Mouse (Mus musculus): ENCODE measurements around the gene Cep170b.

Gene Cep170b

DNA sequence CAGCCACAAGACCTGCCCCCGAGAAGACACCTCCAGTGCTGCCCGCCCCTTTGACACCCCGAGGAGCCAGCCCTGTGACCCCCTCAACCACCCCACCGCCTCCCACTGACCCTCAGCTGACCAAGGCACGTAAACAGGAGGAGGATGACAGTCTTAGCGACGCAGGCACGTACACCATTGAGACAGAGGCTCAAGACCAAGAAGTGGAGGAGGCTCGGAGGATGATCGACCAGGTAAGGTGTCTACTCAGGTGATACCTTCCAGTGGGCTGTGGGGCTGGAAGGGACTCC lies 16.3 kb downstream of the Cep170b start:
- in situ Hi-C loops (cut with MboI, MseI): no loop called here

DNA sequence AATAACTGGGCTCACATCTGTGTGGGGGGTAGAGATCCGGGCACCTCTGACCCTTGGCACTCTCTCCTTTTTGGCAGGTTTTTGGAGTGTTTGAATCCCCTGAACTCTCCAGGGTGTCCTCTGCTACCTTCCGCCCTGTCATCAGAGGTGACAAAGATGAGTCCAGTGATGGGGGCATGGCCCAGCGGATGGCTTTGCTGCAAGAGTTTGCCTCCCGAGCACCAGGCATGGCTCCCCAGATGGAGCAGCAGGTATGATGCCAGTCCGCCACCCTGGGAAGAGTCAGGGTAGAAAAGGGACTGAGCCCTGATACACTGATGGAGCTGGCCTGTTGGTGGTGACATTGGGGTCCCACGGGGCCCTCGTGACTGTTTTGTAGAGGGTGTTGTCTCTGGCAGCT lies 16.8 kb downstream of the Cep170b start:
- in situ Hi-C loops (cut with MboI, MseI): no loop called here

DNA sequence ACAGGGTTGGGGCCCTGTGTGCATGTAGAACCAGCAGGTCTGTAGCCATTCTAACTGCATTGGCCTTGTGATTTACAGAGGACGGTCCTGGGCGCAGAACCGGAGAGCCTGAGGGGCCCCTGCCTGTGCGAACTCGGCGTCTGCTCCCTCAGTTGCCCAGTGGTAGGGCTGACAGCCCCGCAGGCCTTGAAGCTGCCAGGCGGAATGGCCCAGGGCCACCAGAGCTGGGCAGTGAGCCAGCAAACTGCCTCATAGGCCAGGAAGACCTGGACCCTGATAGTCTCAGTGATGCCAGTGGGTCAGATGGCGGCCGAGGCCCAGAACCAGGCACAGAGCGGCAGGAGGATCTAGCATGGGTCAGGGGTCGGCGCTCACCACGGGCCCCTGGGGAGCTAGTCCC lies 17.5 kb downstream of the Cep170b start:
- in situ Hi-C loops (cut with MboI, MseI): no loop called here

DNA sequence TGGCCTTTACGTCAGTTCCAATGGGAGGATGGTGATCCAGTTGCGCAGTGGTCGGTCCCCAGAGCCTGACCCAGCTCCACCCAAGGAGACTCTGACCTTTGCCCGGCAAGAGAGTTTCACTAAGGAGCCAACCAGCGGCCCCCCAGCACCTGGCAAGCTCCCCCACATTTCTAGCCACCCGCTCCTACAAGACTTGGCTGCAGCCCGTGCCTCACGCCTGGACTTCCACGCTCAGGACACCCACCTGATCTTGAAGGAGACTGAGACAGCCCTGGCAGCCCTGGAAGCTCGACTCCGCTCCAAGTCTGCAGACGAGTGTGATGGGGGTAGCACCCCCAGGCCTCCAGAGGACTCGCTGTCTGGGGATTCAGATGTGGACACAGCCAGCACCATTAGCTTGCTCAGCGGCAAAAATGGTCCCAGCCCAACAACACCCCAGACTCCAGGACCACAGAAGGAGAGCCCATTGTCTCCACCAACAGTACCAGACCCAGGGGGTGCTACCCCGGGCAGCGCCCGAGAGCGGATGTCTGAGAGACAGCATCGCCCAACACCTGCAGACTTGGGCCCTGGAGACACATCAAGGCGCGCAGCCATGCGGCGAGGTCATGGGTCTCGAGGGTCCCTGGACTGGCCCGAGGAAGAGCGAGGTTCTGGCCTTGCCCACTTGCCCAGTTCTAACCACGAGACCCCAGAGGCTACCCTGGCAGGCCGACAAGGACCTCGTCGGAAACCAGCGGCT lies 18.2 kb downstream of the Cep170b start:
- in situ Hi-C loops (cut with MboI, MseI): no loop called here

DNA sequence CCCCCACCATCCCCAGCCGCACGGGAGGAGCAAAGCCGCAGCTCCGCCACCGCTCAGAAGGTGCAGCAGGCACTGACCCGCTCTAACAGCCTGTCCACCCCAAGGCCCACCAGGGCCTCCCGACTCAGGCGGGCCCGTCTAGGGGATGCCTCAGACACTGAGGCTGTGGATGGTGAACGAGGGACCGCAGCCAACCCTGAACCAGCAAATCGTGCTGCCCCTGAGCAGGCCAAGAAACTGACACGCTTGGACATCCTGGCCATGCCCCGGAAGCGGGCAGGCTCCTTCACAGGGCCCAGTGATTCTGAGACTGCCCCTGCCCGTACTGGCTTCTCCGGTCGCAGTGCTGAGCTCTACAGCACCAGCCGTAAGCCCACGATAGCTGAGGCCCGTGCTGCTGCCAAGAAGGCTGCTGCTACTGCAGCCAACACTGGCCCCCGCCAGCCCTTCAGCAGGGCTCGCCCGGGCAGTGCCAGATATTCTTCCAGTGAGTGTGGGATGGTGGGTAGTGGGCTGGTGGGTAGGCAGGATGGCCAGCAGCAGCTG lies 18.8 kb downstream of the Cep170b start:
- in situ Hi-C loops (cut with MboI, MseI): no loop called here

DNA sequence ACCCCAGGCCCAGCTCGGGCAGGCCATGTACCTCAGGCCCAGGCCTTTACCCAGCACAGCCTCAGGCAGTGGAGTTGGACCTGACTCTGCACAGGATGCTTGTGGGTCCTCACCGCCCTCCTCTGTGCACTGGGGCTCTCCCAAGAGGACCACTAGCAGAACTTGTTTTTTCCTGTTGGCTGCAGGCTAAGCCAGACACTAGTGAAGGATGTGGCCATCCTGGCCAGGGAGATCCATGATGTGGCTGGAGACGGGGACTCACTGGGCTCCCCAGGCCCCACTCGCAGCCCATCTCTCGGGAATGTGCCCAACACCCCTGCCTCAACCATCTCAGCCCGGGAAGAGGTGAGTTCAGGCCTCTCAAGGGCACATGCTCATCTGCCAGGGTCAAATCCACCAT lies 22.5 kb downstream of the Cep170b start:
- in situ Hi-C loops (cut with MboI, MseI): loop anchor here (5.0 kb wide), 2 partner anchors 55 to 95 kb away; no protein-coding TSS in a partner anchor

DNA sequence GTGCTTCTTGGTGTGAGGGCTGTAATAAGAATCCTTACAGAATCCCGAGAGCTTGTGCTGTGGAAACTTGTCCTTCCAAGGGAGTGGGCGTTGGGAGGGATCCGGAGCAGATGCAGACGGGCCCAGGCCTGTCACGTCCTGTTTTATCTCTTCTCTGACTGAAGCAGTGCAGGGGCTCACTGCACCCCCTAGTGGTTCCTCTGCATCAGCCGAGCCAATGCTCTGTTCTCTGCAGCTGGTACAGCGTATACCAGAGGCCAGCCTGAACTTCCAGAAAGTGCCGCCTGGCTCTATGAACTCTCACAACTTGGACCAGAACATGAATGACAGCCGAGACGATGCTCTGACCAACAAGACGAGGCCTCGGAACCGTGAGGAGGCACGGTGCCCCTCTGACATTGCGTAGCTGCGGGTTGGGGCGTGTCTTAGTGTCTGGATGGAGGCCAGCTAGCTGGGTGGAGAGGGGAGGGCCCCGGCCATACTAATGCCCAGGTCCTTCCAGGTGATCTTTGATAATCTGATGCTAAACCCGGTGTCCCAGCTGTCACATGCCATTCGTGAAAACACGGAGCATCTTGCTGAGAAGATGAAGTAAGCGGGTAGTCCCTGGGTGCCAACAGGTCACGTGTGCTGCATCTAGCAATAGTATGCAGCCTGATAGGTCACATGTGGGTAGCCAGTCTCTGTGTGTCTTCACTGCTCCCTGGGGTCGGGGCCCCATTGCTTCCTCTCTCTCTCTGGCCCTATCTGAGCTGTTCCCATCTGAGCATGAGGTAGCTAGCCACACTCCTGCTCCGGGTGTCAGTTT lies 23.1 kb downstream of the Cep170b start:
- in situ Hi-C loops (cut with MboI, MseI): loop anchor here (5.0 kb wide), 2 partner anchors 54 to 94 kb away; no protein-coding TSS in a partner anchor

DNA sequence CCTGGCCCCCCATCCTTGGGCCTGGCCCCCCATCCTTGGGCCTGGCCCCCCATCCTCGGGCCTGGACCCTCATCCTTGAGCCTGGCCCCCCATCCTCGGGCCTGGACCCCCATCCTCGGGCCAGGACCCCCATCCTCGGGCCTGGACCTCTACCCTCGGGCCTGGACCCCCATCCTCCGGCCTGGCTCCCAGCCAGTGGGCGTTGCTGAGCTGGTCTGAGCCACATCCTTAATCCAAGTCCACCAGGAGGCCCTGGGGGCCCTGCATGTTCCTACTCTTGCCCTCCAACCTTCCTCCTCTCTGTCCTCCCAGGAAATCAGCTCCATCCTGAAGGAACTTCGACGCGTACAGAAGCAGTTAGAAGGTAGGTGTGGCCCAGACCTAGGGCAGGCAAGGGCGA lies 24.0 kb downstream of the Cep170b start:
- in situ Hi-C loops (cut with MboI, MseI): loop anchor here (5.0 kb wide), 2 partner anchors 53 to 93 kb away; no protein-coding TSS in a partner anchor

DNA sequence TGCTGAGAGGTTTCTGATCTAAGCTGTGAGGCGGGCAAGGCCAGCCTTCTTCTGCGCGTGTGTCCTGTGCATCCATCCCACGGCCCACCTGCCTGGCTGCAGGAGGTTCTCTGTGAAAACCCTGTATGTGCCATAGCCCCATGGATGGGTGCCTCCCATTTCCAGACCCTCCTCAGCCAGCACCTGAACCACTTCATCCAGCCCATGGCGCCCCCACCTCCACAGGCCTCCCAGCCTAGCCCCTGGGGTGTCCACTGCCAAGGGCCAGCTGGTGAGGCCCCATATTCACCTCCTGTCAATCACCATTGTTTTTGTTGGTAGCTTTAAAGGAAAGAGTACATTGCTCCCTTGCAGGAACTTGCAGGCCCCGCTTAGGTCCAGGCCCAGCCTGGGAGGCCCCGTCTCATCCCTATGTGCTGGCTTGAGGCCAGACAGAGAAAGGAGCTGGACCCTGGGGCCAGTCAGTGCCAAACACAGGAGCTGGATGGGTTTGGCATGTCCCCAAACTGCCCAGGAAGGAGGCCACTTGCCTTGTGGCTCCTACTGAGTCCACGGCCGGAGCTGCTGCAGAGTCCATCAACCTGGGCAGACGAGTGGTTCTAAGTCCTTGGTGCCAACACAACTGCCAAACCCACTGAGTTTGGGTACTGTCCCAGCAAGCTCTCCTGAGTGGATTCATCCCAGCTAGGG lies 24.8 kb downstream of the Cep170b start:
- in situ Hi-C loops (cut with MboI, MseI): loop anchor here (5.0 kb wide), 2 partner anchors 52 to 92 kb away; no protein-coding TSS in a partner anchor

DNA sequence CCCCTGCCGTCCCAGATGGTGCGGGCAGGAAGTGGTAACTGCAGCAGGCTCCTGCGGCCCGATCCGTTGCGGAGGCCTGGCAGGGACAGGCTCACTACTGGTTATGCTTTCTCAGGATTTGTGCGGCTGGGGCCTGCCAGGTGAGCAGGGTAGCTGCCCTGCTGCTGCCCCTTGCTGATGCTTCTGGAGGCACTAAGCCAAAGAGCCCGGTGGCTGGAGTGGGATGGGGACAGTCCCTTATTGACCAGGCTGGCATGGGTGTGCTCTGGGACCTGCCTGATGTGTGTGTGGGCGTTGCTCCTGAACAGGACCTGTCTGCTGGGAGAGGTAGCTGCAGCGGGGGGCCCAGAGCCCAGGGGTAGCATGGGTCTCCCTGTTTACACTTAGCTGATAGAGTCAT lies 25.5 kb downstream of the Cep170b start:
- in situ Hi-C loops (cut with MboI, MseI): no loop called here

DNA sequence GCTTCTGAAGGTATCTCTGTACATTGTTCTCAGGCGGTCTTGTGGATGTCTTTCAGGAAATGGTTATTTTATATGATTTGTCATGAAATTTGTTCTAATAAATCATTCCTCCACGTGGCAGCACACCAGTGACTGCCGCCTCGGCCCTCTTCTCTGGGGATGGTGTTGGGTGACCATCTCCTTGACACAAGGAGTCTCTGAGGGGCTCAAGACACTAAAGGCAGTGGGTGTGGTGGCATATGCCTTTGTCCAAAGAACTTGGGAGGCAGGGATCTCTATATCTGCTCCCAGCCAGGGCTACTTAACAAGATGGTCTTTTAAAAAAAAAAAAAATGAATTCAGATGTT lies 26.2 kb downstream of the Cep170b start:
- in situ Hi-C loops (cut with MboI, MseI): no loop called here

DNA sequence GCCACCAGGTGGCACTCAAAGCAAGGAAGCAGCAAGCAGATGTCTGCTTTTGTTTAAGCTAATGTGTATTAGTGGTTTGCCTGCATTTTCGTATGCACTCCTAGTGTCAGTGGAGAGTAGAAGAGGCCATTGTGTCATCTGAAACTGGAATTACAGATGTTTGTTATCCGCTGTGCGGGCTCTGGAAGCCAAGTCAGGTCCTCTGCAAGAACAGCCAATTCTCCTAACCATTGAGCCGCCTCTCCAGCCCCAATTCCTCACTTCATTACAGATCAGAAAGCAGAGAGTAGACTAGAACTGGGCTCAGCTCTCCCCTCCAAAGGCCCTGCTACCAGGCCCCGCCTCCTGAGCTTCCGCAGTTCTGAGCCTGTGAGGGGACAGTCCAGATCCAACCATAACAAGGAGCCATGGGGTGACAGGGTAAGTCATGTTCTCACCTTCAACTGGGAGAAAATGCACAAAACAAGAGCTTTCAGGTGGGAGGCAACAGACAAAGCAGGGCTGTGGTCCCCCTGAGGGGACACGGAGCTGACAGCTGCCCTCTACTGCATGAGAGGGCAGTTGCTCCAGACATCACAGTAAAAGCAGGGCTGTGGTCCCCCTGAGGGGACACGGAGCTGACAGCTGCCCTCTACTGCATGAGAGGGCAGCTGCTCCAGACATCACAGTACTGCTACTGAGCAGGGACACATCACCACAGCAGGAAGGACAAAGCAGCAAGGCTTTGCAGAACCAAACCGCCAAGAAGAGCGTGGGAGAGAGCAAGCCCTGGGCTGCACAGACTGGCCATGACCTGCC lies 26.8 kb downstream of the Cep170b start:
- in situ Hi-C loops (cut with MboI, MseI): no loop called here

DNA sequence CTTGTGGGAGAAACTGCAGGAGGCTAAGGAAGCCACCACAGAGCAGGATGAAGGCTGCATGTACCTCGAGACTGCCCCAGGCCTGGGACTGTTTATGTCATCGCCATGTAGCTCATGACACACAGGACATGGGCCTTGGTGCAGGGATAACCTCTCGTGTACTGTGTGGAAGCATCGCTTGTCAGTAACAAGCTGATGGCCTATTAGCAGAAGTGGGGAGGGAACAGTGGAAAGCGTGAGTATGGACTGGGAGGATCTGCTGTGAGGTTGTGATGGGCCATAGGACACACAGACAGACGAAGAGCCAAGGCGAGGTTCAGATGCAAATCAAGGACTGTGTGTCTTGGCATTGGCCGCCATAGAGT lies 27.3 kb downstream of the Cep170b start:
- in situ Hi-C loops (cut with MboI, MseI): no loop called here

DNA sequence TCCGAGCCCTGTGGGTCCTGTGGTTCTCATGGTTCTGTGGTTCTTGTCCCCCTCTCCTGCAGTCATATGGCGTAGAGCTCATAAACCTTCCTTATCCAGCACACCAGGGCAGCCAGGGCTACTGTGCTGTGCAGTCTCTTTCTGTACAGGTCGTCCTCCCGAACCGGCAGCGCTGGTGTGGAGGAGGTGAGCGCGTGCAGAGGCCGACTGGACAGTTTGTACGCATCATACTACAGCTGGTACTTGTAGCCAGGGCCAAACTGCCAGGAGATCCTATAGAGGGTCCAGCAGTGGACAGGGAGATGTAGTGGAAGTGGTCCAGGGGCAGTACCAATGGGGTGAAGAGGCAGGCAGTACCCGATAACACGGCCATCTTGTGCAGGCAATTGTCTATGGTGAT lies 30.7 kb downstream of the Cep170b start:
- in situ Hi-C loops (cut with MboI, MseI): loop anchor here (25.0 kb wide), 1 partner anchor 1464 kb away; no protein-coding TSS in a partner anchor

DNA sequence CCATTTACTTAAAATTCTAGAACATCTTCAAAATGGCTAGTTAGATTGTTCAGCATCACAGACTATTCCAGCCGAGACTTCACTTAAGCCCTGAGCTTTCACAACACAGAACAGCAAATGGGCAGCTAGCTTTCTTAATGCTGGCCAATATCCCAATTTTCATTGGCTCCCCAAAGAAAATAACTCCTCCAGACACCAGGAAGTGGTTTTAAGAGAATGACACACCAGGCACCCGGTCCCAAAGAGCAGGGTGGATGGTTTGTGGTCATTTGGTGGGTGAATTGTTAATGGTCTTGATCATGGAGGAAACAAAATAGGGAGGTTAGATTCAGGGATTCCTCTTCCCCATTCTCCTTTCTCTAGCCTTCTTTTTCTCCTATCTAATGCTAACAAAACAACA lies 32.1 kb downstream of the Cep170b start:
- in situ Hi-C loops (cut with MboI, MseI): loop anchor here (25.0 kb wide), 1 partner anchor 1465 kb away; no protein-coding TSS in a partner anchor

DNA sequence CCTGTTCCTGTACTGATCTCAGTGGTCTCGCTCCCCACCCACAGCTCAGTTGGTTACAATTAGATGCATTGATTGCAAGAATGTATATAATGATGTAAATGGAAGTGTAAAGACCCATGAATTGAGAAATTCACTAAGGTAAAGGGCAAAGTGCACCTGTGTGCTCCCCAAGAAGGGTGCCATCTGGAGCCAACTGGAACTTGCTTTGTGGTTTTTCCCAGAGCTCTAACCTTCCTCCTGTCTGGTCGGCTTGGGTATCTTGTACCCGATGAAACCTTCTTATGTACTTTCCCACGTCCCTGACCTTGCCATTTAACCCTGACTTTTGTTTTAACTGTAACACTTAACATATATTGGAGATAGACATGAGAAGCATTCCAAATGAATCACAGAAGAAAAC lies 35.6 kb downstream of the Cep170b start:
- in situ Hi-C loops (cut with MboI, MseI): loop anchor here (25.0 kb wide), 1 partner anchor 1469 kb away; no protein-coding TSS in a partner anchor

DNA sequence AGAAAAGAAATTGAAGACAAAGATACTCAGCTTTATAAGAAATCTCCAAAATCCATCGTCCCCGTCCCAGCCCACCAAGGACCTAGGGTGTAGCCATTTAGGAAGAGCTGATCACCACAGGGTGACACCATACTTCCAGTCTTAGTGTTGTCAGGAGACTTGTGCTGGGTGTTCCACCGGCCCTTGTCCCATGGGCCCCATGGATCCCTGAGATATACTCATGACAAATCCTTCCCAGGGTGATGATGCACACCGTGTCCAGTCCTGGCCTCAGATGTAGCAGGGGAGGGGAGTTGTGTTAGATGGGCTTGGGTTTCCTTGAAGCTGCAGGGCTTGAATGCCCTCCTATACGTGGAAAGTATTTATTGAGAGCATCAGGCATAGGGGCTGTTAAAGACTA lies 37.6 kb downstream of the Cep170b start:
- in situ Hi-C loops (cut with MboI, MseI): loop anchor here (25.0 kb wide), 1 partner anchor 1471 kb away; no protein-coding TSS in a partner anchor

DNA sequence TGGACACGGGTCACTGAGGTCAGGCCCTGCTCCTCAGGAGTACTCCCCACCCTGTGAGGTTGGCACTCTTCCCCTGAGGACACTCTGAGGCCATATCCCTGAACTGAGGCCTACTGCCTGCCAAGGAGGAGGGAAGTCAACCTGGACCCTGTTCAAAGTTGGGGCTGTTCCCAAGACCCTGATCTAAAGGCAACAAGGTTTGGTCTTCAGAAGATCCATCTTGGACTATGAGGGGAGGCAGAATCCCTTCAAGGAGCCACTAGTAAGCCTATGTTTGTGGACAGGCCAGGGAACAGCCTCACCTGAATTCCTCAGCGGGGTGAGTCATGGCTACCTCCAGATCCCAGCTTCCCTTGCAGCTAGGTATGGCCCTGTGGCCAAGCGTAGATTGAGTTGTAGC lies 39.2 kb downstream of the Cep170b start:
- in situ Hi-C loops (cut with MboI, MseI): loop anchor here (25.0 kb wide), 1 partner anchor 1472 kb away; no protein-coding TSS in a partner anchor

DNA sequence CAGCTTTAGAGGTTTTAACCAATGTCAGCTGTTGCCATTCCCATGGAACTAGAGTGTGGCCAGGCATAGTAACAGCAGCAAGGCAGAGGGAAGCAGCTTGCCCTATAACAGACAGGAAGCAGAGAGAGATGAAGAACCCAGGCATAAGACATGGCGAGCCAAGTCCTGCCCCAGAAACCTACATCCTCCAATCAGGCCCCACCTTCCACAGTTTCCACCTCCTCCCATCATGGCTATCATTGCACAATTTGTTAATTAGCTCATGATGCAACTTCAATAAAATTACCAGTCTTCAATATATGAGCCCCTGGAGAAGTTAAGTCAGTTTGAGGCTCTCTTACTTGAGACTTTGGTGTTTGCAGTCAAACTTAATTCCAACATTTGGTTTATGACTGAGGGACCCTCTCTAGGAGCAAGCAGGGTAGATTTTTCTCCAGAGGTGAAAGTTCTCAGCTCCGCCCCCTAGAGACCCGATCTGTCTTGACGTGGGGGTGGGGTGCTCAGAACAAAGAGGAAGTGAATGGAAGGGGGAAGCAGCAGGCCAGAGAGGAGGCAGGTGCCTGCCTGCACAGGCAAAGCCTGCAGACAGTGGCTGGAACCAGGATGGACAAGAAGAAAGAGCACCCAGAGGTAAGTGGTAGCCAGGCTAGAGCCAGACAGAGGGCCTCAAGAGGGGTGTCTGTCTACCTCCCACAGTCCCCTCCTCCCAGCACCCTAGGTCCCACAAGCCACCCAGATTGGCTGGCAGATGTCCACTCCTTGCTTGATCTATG lies 40.1 kb downstream of the Cep170b start, which contains the start of gene Pld4:
Pld4 (plus strand) TSS at position 502 of the 773 bp plus-strand sequence.
- in situ Hi-C loops (cut with MboI, MseI): loop anchor here (25.0 kb wide), 1 partner anchor 1473 kb away; no protein-coding TSS in a partner anchor

DNA sequence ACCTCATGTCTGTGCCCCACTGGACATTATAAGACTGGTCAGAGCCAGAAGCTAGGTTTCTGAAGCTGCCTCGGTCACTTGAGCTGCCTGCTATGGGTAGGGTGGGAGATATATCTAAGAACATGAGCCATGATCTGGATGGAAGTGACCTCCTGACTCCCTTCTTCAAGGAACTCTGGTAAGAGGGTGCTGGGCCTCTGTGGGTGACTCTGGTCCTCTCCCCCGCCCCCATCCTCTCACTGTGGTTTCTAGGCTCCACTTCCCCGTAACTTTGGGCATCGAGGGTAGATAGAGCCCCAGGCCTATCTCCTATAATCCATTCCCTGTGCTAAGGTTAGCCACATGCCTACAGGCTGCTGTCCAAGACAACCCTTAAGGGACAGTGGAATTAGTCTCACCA lies 41.2 kb downstream of the Cep170b start:
- in situ Hi-C loops (cut with MboI, MseI): loop anchor here (25.0 kb wide), 1 partner anchor 1474 kb away; no protein-coding TSS in a partner anchor

Measured in T-helper 1 cell (primary cell).